Mouse (Mus musculus) heart, postnatal 10 days (tissue): ENCODE measurements around the gene Terb1. TPM values are rescaled to one million over a fixed set of nuclear protein-coding genes. Genes with fewer than 3 reads are reported as not detected.

Source experiments
- DNase-seq, 2 experiments: peaks; one replicate each; pipeline ENCODE4 v3.0.0; 2021
- intact Hi-C: fragments of 180-260 bp; cut with DNase I; formaldehyde crosslinking; loops from one replicate; pipeline ENCODE4 v1.15.1; 2025
- total RNA-seq, 2 experiments: library from RNA; stranded (reverse); gene quantifications; 2 replicates each; pipeline ENCODE4 v1.2.3; 2021

Gene Terb1
- not detected for total RNA-seq

- peak; percentile 29 to 31 for DNase-seq
These were observed at the start of gene Terb1 for GRCm38 (mm10) chr8:104509061-104510006. Gene Terb1, minus strand, starts transcription at chr8:104509910.

GRCm38 (mm10) chr8:104557226-104557625 lies 47.5 kb upstream of the Terb1 start:
- no peak for DNase-seq
- intact Hi-C loops: no loop called here

More at GRCm38 (mm10) chr8:104509061-104510006, at the start of gene Terb1:
- intact Hi-C loops: loop anchor here (5.0 kb wide), 1 partner anchor 167 kb away; no protein-coding TSS in a partner anchor

- intact Hi-C loops: no loop called here
- no peak for DNase-seq
These were observed 45.5 kb upstream of the Terb1 start for GRCm38 (mm10) chr8:104555191-104555590.

GRCm38 (mm10) chr8:104543440-104544045 lies 33.8 kb upstream of the Terb1 start:
- DNase-seq: peak in 1 of 2 experiments; percentile 13
- intact Hi-C loops: no loop called here

GRCm38 (mm10) chr8:104542160-104542559 lies 32.5 kb upstream of the Terb1 start:
- DNase-seq: no peak
- intact Hi-C loops: no loop called here

GRCm38 (mm10) chr8:104541515-104541880 lies 31.8 kb upstream of the Terb1 start:
- intact Hi-C loops: no loop called here
- DNase-seq: no peak

- peak in 1 of 2 experiments; percentile 13 for DNase-seq
- intact Hi-C loops: no loop called here
These were observed 31.2 kb upstream of the Terb1 start for GRCm38 (mm10) chr8:104540710-104541514.

- intact Hi-C loops: no loop called here
- DNase-seq: no peak
These were observed 30.5 kb upstream of the Terb1 start for GRCm38 (mm10) chr8:104540238-104540637.

GRCm38 (mm10) chr8:104539566-104539965 lies 29.9 kb upstream of the Terb1 start:
- intact Hi-C loops: no loop called here
- no peak for DNase-seq

- intact Hi-C loops: no loop called here
- no peak for DNase-seq
These were observed 29.2 kb upstream of the Terb1 start for GRCm38 (mm10) chr8:104538896-104539295.

GRCm38 (mm10) chr8:104536028-104536427 lies 26.3 kb upstream of the Terb1 start:
- intact Hi-C loops: loop anchor here (1.0 kb wide), 1 partner anchor 30 kb away; no protein-coding TSS in a partner anchor

GRCm38 (mm10) chr8:104535378-104535777 lies 25.7 kb upstream of the Terb1 start:
- intact Hi-C loops: no loop called here
- no peak for DNase-seq

More at GRCm38 (mm10) chr8:104536028-104536427, 26.3 kb upstream of the Terb1 start:
- DNase-seq: no peak

GRCm38 (mm10) chr8:104534779-104535141 lies 25.1 kb upstream of the Terb1 start:
- intact Hi-C loops: loop anchor here (1.0 to 5.0 kb wide), 2 partner anchors 36 to 192 kb away; no protein-coding TSS in a partner anchor
- no peak for DNase-seq

GRCm38 (mm10) chr8:104533971-104534778 lies 24.5 kb upstream of the Terb1 start, which contains the start of the genes Nae1 and Car7:
Gene Nae1, minus strand, starts transcription at chr8:104534637.
Gene Car7, plus strand, starts transcription at chr8:104534689.
- intact Hi-C loops: loop anchor here (1.0 to 5.0 kb wide), 2 partner anchors 36 to 192 kb away; no protein-coding TSS in a partner anchor
- peak; percentile 95 to 98 for DNase-seq

- intact Hi-C loops: loop anchor here (5.0 kb wide), 1 partner anchor 191 kb away; no protein-coding TSS in a partner anchor
- no peak for DNase-seq
These were observed 23.8 kb upstream of the Terb1 start for GRCm38 (mm10) chr8:104533551-104533950.

GRCm38 (mm10) chr8:104529671-104530070 lies 20.0 kb upstream of the Terb1 start:
- intact Hi-C loops: loop anchor here (5.0 kb wide), 1 partner anchor 187 kb away; no protein-coding TSS in a partner anchor
- DNase-seq: no peak

- intact Hi-C loops: no loop called here
- DNase-seq: no peak
These were observed 8.2 kb upstream of the Terb1 start for GRCm38 (mm10) chr8:104517872-104518271.

GRCm38 (mm10) chr8:104510134-104510533 lies 424 bp upstream of the Terb1 start:
- DNase-seq: no peak
- intact Hi-C loops: loop anchor here (5.0 kb wide), 1 partner anchor 168 kb away; no protein-coding TSS in a partner anchor

GRCm38 (mm10) chr8:104479091-104479490 lies 30.6 kb downstream of the Terb1 start:
- intact Hi-C loops: no loop called here
- DNase-seq: no peak
